18 mouse cellular contexts compared by ENCODE assay signal in the genomic region with DNA sequence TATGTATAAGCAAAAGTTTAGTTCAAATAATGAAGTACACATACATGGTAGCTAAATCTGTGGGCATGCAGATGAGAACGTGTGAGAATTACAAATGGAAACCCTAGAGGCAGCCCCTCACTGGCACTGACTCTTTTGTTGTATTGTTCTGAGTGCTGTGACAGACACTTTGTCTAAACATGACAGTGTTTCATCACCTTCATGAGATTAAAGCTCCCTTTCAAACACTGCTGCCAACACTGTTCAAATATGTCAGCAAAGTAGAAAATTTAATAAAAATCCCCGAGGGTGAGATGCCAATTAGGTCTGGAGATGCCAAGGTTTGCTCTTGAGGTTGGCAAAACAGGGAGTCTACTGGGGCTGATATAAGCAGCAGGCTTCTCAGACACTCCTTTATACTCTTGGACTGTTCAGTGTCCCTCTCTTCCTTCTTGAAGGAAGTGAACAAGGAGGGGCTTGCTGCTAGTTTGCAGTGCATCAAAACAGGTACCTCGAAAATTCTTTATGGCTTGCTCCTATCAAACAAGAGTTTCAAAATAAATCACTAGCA.
DNase-seq lines count a peak whose midpoint lies in the region; ATAC-seq and TF ChIP-seq lines count a peak whose summit lies in the region.
"Had no signal": no experiment of that assay in that cellular context is flagged by ENCODE, and none has a peak within 500 bp of the region (broad histone marks: within the 10 kb centered on the region; RNA-seq: fewer than 3 reads in every experiment).

No protein-coding gene starts in this region.

- no peaks in the 10 kb centered on the region for H3K36me3 ChIP-seq in midbrain, embryonic 13.5 days
- no peaks in the 10 kb centered on the region for H3K36me3 ChIP-seq in midbrain, embryonic 10.5 days
- H3K36me3 ChIP-seq in forebrain, embryonic 15.5 days: no peaks in the 10 kb centered on the region
- no peaks in the 10 kb centered on the region for H3K36me3 ChIP-seq in midbrain, embryonic 15.5 days (replicated peaks)
- H3K36me3 ChIP-seq: embryonic facial prominence, embryonic 15.5 days; heart, embryonic 10.5 days; hindbrain, embryonic 13.5 days had no signal

- H3K27me3 ChIP-seq in midbrain, embryonic 13.5 days: no peaks in the 10 kb centered on the region
- H3K27me3 ChIP-seq in midbrain, embryonic 10.5 days (ENCODE audit: low read depth, poor library complexity, severe bottlenecking): no peaks in the 10 kb centered on the region
- H3K27me3 ChIP-seq in forebrain, embryonic 15.5 days: no peaks in the 10 kb centered on the region
- H3K27me3 ChIP-seq in midbrain, embryonic 15.5 days (replicated peaks): no peaks in the 10 kb centered on the region
- H3K27me3 ChIP-seq: embryonic facial prominence, embryonic 15.5 days; hindbrain, embryonic 13.5 days had no signal

- 0 out of 2 replicates have a peak, but pooled peaks cover 4% of the 10 kb centered on the region for H3K4me1 ChIP-seq in midbrain, embryonic 13.5 days (replicated peaks)
- peaks cover 4% of the 10 kb centered on the region; the same call in 1 of the 2 replicates for H3K4me1 ChIP-seq in midbrain, embryonic 10.5 days
- H3K4me1 ChIP-seq in forebrain, embryonic 15.5 days: peaks cover 9% of the 10 kb centered on the region; the same call in 1 of the 2 replicates
- 0 out of 2 replicates have a peak, but pooled peaks cover 4% of the 10 kb centered on the region for H3K4me1 ChIP-seq in midbrain, embryonic 15.5 days
- H3K4me1 ChIP-seq: embryonic facial prominence, embryonic 15.5 days; heart, embryonic 10.5 days; hindbrain, embryonic 13.5 days had no signal

- intact Hi-C loops in left cerebral cortex, adult 2 months (cut with DNase I): no loop called here

- H3K4me3 ChIP-seq in midbrain, embryonic 13.5 days (replicated peaks): no peak overlapping the region
- no peak overlapping the region for H3K4me3 ChIP-seq in midbrain, embryonic 10.5 days
- no peak overlapping the region for H3K4me3 ChIP-seq in forebrain, embryonic 15.5 days
- no peak overlapping the region for H3K4me3 ChIP-seq in midbrain, embryonic 15.5 days
- H3K4me3 ChIP-seq in left cerebral cortex, adult 2 months: no peak overlapping the region
- H3K4me3 ChIP-seq: embryonic facial prominence, embryonic 15.5 days; erythroblast, embryonic 14.5 days; heart, embryonic 10.5 days; hindbrain, embryonic 13.5 days had no signal

- H3K9me3 ChIP-seq in midbrain, embryonic 13.5 days: no peaks in the 10 kb centered on the region
- H3K9me3 ChIP-seq in midbrain, embryonic 10.5 days (replicated peaks): no peaks in the 10 kb centered on the region
- H3K9me3 ChIP-seq in forebrain, embryonic 15.5 days: no peaks in the 10 kb centered on the region
- H3K9me3 ChIP-seq in midbrain, embryonic 15.5 days: no peaks in the 10 kb centered on the region
- H3K9me3 ChIP-seq: embryonic facial prominence, embryonic 15.5 days; heart, embryonic 10.5 days; hindbrain, embryonic 13.5 days had no signal

- no peak overlapping the region for H3K27ac ChIP-seq in midbrain, embryonic 13.5 days
- H3K27ac ChIP-seq in midbrain, embryonic 10.5 days (replicated peaks): no peak overlapping the region
- no peak overlapping the region for H3K27ac ChIP-seq in forebrain, embryonic 15.5 days (replicated peaks)
- no peak overlapping the region for H3K27ac ChIP-seq in midbrain, embryonic 15.5 days
- H3K27ac ChIP-seq in left cerebral cortex, adult 2 months: no peak overlapping the region
- H3K27ac ChIP-seq: embryonic facial prominence, embryonic 15.5 days; heart, embryonic 10.5 days; hindbrain, embryonic 13.5 days; hindbrain, postnatal 0 days had no signal

- H3K9ac ChIP-seq in midbrain, embryonic 13.5 days (replicated peaks): no peak overlapping the region
- no peak overlapping the region for H3K9ac ChIP-seq in forebrain, embryonic 15.5 days (replicated peaks)
- H3K9ac ChIP-seq in midbrain, embryonic 15.5 days: no peak overlapping the region
- H3K9ac ChIP-seq: embryonic facial prominence, embryonic 15.5 days; hindbrain, embryonic 13.5 days had no signal

- DNase-seq in midbrain, embryonic 10.5 days (ENCODE audit: low spot score): no peak
- DNase-seq in left cerebral cortex, adult 2 months (ENCODE audit: extremely low spot score in 1 of 2, low spot score in 2 of 2): no peak
- DNase-seq in B cell, adult 2 months: no peak
- DNase-seq: adrenal gland, adult 2 months; adrenal gland, postnatal 25 days; cerebellum, adult 2 months; cerebellum, postnatal 10 days; gastrocnemius, postnatal 36 days; heart, adult 11 months; heart, postnatal 14 days had no signal

- peak; percentile 45; the same call in 1 of the 2 replicates for ATAC-seq in midbrain, embryonic 13.5 days
- ATAC-seq in forebrain, embryonic 15.5 days (replicated peaks): peak; percentile 74
- ATAC-seq in midbrain, embryonic 15.5 days (replicated peaks): peak; percentile 62; the same call in 1 of the 2 replicates
- ATAC-seq: hindbrain, postnatal 0 days had no signal

- H3K4me2 ChIP-seq in midbrain, embryonic 13.5 days (replicated peaks): no peak overlapping the region
- H3K4me2 ChIP-seq in forebrain, embryonic 15.5 days (replicated peaks): no peak overlapping the region
- no peak overlapping the region for H3K4me2 ChIP-seq in midbrain, embryonic 15.5 days
- H3K4me2 ChIP-seq: embryonic facial prominence, embryonic 15.5 days; hindbrain, embryonic 13.5 days had no signal

- no peak for TF ChIP-seq CTCF in left cerebral cortex, adult 2 months (IDR thresholded peaks at IDR 0.05)

- 38% methylated on average over 3 of the region's 3 CpGs for WGBS in midbrain, embryonic 13.5 days
- WGBS in midbrain, embryonic 10.5 days: 52% methylated on average over 3 of the region's 3 CpGs
- WGBS in forebrain, embryonic 15.5 days: 31% methylated on average over 3 of the region's 3 CpGs
- 36% methylated on average over 3 of the region's 3 CpGs for WGBS in midbrain, embryonic 15.5 days
